Mouse (Mus musculus) heart, postnatal 0 days (tissue): ENCODE data around the gene Rgs5. TPM values are rescaled to one million over a fixed set of nuclear protein-coding genes. Genes with fewer than 3 reads are reported as not detected.

Source experiments
- ATAC-seq: fragments of 200-750 bp; cut with Nextera tagmentation; 2 replicates; pipeline ENCODE4 v1.8.0; 2017; ENCODE audit warnings: low read depth, moderate number of reproducible peaks, moderate library complexity; ENCODE audit not compliant: insufficient read depth
- DNase-seq: peaks from one replicate; pipeline ENCODE4 v3.0.0-alpha.2; 2016; ENCODE audit warnings: low spot score
- H3K27ac ChIP-seq: fragments of 300-500 bp; sonication (generic); 2 replicates; pipeline ENCODE4 v1.5.1; 2014; ENCODE audit warnings: low read depth, mild to moderate bottlenecking
- H3K27me3 ChIP-seq: fragments of 300-500 bp; sonication (generic); 2 replicates; pipeline ENCODE4 v1.6.1; 2014; ENCODE audit warnings: low read length, mixed read lengths; ENCODE audit not compliant: control insufficient read depth, insufficient read depth
- H3K36me3 ChIP-seq: fragments of 300-500 bp; sonication (generic); replicated peaks from 2 replicates; pipeline ENCODE4 v1.6.1; 2014; ENCODE audit warnings: low read length, mixed read lengths; ENCODE audit not compliant: control insufficient read depth, insufficient read depth
- H3K4me1 ChIP-seq: fragments of 300-500 bp; sonication (generic); 2 replicates; pipeline ENCODE4 v1.6.1; 2014; ENCODE audit warnings: antibody characterized with exemption; ENCODE audit not compliant: control insufficient read depth, insufficient read depth
- H3K4me2 ChIP-seq: fragments of 300-500 bp; sonication (generic); 2 replicates; pipeline ENCODE4 v1.6.1; 2014; ENCODE audit warnings: low read depth, mild to moderate bottlenecking, low read length, moderate library complexity
- H3K4me3 ChIP-seq: fragments of 300-500 bp; sonication (generic); 2 replicates; pipeline ENCODE4 v1.5.1; 2014; ENCODE audit warnings: low read depth, low read length
- H3K9ac ChIP-seq: fragments of 300-500 bp; sonication (generic); replicated peaks from 2 replicates; pipeline ENCODE4 v1.6.1; 2014; ENCODE audit warnings: low read depth, low read length, mixed read lengths
- H3K9me3 ChIP-seq: fragments of 300-500 bp; sonication (generic); replicated peaks from 2 replicates; pipeline ENCODE4 v1.6.1; 2016; ENCODE audit warnings: low read length; ENCODE audit not compliant: control insufficient read depth
- CTCF ChIP-seq: IDR thresholded peaks from 2 replicates; pipeline ENCODE4 v1.5.1; 2016; ENCODE audit warnings: antibody characterized with exemption, control low read depth, low read depth
- EP300 ChIP-seq: IDR thresholded peaks from 2 replicates; pipeline ENCODE4 v1.6.1; 2016; ENCODE audit warnings: antibody characterized with exemption, low read depth
- WGBS: fragments of 180-500 bp; shearing (Covaris S2); extraction: QIAGEN DNeasy Blood & Tissue Kit; methylation state at CpG from one replicate; pipeline ENCODE4 v1.1.7; 2014; 5-methylcytosine and 5-hydroxymethylcytosine counted together
- polyA plus RNA-seq: library from polyadenylated mRNA; unstranded; fragments of >200 nt; fragmentation: Nextera tagmentation; extraction: Ambion mirVana; gene quantifications from 2 replicates; pipeline ENCODE4 v1.2.1, GENCODE M21; 2015
- total RNA-seq: library from RNA; depleted of rRNA; stranded (reverse); fragments of >200 nt; gene quantifications from 2 replicates; pipeline ENCODE4 v1.2.3, GENCODE M21; 2014; ENCODE audit warnings: low replicate concordance

Rgs5 gene
- total and polyA plus RNA-seq, 2 experiments from 2014 or later = 22.5 to 94.3 TPM

DNA sequence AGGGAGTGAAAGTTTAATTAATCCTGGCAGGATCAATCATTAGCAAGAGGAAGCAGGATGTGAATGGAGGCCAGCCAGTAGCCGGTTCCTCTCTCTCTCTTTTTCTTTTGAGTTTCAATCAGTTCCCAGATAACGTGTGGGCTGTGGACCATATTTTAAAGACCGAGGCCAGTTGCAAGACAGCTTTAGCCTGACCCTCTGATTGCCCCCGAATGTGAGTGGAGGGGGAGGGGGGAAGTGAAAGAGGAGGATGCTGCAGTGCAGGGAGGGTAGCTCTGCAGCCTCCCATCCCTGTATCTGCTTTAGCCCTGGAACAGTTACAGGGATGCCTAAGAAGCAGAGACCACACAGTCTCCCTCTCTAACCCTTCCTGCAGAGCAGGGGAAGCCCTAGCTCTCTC lies 4.2 kb downstream of the Rgs5 start:
- Histone ChIP-seq H3K9me3 (no peaks in the 10 kb centered on the region), H3K4me3 (no peak overlapping the region), H3K27ac (no peak overlapping the region), H3K36me3 (no peaks in the 10 kb centered on the region), H3K9ac (no peak overlapping the region), H3K27me3 (no peaks in the 10 kb centered on the region), H3K4me2 (peak overlapping the region; percentile 7; the same call in 1 of the 2 replicates), H3K4me1 (no peaks in the 10 kb centered on the region)
- no peak for ATAC-seq
- no peak for TF ChIP-seq CTCF
- TF ChIP-seq EP300 = no peak
- 14% methylated on average over 4 of the region's 4 CpGs for WGBS
- no peak for DNase-seq

DNA sequence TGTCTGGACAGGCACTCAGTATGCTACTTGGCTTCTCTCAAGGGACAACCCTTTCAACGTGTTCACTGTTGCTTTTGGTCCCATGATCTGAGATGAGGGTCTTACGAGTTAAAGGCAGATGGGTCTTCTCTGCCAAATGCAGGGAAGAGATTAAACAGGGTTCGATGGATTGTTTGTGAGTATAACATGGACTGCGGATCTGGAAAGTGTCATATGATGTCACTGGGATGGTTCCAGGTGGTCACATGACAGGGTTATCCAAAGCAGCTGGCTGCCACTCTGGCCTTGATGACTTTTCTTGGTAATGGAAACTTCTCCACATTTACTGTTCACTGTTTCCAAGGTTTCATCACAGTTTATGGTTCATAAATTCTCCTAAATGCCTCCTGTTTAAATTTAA lies 12.0 kb downstream of the Rgs5 start:
- TF ChIP-seq CTCF (no peak), EP300 (no peak)
- WGBS = 43% methylated on average over 4 of the region's 4 CpGs

DNA sequence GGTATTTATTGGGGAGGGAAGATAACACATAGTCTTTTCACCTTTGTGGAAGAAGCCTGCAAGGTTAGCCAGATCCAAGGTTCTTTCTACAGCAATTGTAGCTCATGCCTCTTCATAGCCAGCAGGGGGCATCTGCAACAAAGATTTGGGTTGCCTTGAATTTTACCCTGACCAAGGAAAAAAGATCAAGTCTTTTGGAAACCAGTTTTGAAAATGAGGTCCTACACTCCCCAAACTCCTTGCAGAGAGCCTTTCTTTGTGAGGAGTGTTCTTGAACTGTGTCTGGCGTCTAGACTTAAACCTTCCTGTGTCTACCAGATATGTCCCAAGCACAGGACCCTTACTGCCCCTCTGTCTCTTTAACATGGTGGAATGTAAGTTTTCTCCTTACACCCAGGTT lies 15.4 kb downstream of the Rgs5 start:
- ATAC-seq = no peak
- TF ChIP-seq EP300 = no peak
- TF ChIP-seq CTCF = peak; percentile 83
- Histone ChIP-seq H3K4me2 (no peak overlapping the region), H3K4me1 (no peaks in the 10 kb centered on the region), H3K27ac (no peak overlapping the region), H3K4me3 (no peak overlapping the region), H3K36me3 (no peaks in the 10 kb centered on the region), H3K9me3 (no peaks in the 10 kb centered on the region), H3K27me3 (no peaks in the 10 kb centered on the region), H3K9ac (no peak overlapping the region)
- 52% methylated on average over 1 of the region's 1 CpGs for WGBS
- DNase-seq = peak; percentile 26

More for the DNA sequence above, 12.0 kb downstream of the Rgs5 start:
- H3K27me3 ChIP-seq = no peaks in the 10 kb centered on the region
- H3K27ac ChIP-seq = no peak overlapping the region
- H3K9me3 ChIP-seq = no peaks in the 10 kb centered on the region
- H3K4me3 ChIP-seq = no peak overlapping the region
- no peak overlapping the region for H3K4me2 ChIP-seq
- H3K4me1 ChIP-seq = no peaks in the 10 kb centered on the region
- DNase-seq = no peak
- H3K9ac ChIP-seq = no peak overlapping the region
- ATAC-seq = no peak
- no peaks in the 10 kb centered on the region for H3K36me3 ChIP-seq

DNA sequence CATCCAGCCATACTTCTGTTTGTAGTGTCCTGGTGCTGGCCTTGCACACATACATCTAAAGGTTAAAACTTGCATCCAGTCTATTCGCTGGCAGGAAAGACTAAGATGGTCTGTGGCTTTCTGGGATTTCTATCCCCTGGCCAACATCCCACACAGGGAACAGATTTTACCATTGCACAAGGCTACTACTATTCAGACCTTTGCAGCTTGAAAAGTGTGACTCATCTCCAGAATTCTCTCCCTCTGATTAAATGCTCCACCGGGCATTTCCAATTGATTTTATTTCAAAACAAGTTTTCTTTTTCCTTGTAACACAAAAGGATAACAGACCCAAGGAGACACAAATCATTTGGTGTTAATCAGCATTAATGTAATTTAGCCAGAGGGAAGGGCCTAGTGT lies 16.5 kb downstream of the Rgs5 start:
- Histone ChIP-seq H3K4me1 (no peaks in the 10 kb centered on the region), H3K4me2 (no peak overlapping the region), H3K4me3 (no peak overlapping the region), H3K36me3 (no peaks in the 10 kb centered on the region), H3K27ac (peak overlapping the region; percentile 26; the same call in 1 of the 2 replicates), H3K9me3 (no peaks in the 10 kb centered on the region), H3K9ac (no peak overlapping the region), H3K27me3 (no peaks in the 10 kb centered on the region)
- TF ChIP-seq CTCF = no peak
- no peak for TF ChIP-seq EP300
- DNase-seq (no peak), ATAC-seq (no peak)
- 64% methylated on average over 2 of the region's 2 CpGs for WGBS

DNA sequence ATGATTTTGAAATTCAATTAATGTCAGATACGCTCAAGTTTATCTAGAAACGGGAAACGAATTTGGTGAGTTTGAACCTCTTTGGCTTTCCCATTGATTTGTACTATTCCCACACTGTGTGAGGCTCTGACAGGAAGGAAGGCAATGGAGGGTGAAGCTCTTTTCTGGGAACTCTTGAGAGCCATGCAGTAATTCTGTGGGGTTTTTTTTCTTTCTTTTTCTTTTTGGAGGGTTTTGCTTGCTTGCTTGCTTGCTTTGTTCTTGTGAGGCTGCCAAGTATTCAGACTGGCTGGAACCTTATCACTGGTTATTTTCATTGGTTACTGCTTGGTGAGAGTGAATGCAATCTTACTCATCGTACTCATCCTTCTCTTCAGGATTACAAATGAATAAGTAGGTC lies 17.0 kb downstream of the Rgs5 start:
- ATAC-seq (no peak), DNase-seq (no peak)
- Histone ChIP-seq H3K4me1 (no peaks in the 10 kb centered on the region), H3K9ac (no peak overlapping the region), H3K4me2 (no peak overlapping the region), H3K9me3 (no peaks in the 10 kb centered on the region), H3K4me3 (no peak overlapping the region), H3K27ac (peak overlapping the region; percentile 26; the same call in 1 of the 2 replicates), H3K36me3 (no peaks in the 10 kb centered on the region), H3K27me3 (no peaks in the 10 kb centered on the region)
- 61% methylated on average over 4 of the region's 4 CpGs for WGBS
- TF ChIP-seq CTCF (no peak), EP300 (no peak)

DNA sequence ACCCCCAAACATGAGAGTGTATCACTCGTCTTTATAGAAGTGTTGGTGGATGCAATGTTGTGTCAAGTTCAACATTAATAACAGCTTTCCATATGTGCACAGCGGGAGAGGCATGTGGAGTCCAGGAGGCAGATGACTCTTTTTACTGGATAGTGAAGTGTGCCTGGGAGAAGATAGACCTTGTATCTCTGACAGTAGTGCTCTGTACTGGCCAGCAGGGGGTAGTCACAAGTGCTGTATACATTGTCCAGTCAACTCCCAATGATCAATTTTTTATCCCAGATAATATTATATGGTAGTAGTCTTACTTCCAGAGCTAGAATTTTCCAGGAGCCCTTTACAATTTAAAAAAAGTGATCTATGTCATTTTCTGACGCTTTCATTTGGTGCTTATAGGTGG lies 18.8 kb downstream of the Rgs5 start:
- WGBS = 55% methylated on average over 3 of the region's 3 CpGs

More for the DNA sequence above, 18.8 kb downstream of the Rgs5 start:
- no peaks in the 10 kb centered on the region for H3K4me1 ChIP-seq
- H3K27me3 ChIP-seq = no peaks in the 10 kb centered on the region
- H3K27ac ChIP-seq = no peak overlapping the region
- no peak overlapping the region for H3K4me2 ChIP-seq
- H3K36me3 ChIP-seq = no peaks in the 10 kb centered on the region
- H3K4me3 ChIP-seq = no peak overlapping the region
- TF ChIP-seq CTCF (peak; percentile 44), EP300 (no peak)
- H3K9me3 ChIP-seq = no peaks in the 10 kb centered on the region
- ATAC-seq = no peak
- no peak overlapping the region for H3K9ac ChIP-seq
- no peak for DNase-seq
